Mouse (Mus musculus) granulocyte monocyte progenitor cell, adult 5-6 weeks (primary cell): Measurements from ENCODE around the gene Rpl3. TPM values are rescaled to one million over a fixed set of nuclear protein-coding genes. Genes with fewer than 3 reads are reported as not detected.

Source experiments
- ATAC-seq: replicated peaks from 2 replicates; pipeline ENCODE4 v1.8.0; 2016; ENCODE audit warnings: mild to moderate bottlenecking, moderate TSS enrichment, inconsistent platforms; ENCODE audit not compliant: poor library complexity, severe bottlenecking
- total RNA-seq, 2 experiments: library from RNA; stranded (forward) in 1 of 2; stranded (reverse) in 1 of 2; fragments of 200-712, 200-1000 nt in 1 of 2; fragments of >200 nt in 1 of 2; fragmentation: Nextera tagmentation in 1 of 2; gene quantifications; 2 replicates each; pipeline ENCODE4 v1.2.3; 2014 to 2017

Rpl3 gene
- total RNA-seq, 2 experiments from 2014 or later, result 2,307 to 3,100 TPM

DNA sequence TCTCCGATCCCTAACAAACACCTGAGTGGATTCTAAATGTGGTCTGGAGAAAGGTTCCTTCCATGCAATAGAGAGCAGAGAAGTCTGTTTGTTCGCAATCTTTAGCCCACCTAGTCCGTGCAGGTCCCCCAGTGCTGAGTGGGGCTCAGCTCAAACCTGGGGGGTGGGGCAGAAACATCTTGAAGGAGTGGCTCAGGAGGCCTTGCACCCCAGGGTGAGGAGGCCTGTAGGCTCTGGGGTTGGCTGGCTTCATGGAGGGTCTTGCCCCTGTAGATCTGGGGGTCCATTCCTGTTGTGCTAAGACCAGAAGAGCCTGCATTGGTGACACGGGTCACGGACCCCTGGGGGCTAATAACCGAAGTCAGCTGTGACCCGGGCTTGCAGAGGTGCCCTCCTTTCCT lies 373 bp upstream of the Rpl3 start:
- no peak for ATAC-seq

DNA sequence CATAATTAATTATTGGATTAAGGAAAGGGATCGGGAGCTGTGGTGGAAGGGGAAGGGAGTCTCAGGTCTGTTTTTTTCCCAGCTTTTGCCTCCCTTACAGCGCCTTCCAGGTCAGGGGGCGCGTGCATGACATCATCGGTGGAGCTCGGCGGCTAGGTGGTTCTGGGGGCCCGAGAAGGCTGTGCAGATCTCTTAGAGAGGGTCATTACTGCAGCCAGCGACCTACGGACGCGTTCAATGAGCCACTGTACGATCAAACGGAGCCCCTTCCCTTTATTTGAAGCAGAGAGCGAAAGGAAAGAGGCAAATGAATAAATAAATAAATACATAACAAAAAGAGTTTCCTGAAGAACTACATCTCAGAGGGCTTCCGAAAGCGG lies 937 bp downstream of the Rpl3 start:
- peak; percentile 49 for ATAC-seq

DNA sequence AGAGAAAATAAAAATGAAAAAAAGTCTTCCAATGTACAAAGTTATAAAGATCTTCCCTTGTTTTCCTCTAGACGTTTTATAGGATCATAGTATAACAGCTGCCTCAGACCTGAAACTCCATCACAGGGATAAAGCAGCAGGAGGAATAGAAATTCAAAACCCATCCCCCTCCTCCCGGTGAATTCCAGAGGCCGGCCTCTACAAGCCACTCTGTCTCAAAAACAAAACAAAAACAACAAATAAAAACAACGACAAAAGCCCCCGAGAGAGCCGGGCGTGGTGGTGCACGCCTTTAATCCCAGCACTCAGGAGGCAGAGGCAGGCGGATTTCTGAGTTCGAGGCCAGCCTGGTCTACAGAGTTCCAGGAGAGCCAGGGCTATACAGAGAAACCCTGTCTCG lies 1.5 kb downstream of the Rpl3 start:
- ATAC-seq, result no peak

DNA sequence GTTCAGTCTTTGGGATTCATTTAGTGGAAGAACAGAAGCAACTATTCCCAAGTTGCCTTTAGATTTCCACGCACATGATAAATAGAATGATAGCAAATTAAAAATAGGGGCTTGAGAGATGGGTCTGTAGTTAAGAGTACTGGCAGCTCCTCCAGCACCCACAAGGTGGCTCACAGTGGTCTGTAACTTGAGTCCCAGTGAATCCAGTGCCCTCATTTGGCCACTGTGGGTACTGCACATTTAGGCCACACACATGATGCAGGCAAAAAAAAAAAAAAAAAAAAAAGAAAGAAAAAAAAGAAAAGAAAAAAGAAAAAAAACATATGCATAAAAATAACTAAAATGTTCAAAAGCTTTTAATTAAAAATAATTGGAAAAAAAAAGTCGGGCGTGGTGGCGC lies 3.0 kb downstream of the Rpl3 start:
- ATAC-seq, result peak; percentile 90

DNA sequence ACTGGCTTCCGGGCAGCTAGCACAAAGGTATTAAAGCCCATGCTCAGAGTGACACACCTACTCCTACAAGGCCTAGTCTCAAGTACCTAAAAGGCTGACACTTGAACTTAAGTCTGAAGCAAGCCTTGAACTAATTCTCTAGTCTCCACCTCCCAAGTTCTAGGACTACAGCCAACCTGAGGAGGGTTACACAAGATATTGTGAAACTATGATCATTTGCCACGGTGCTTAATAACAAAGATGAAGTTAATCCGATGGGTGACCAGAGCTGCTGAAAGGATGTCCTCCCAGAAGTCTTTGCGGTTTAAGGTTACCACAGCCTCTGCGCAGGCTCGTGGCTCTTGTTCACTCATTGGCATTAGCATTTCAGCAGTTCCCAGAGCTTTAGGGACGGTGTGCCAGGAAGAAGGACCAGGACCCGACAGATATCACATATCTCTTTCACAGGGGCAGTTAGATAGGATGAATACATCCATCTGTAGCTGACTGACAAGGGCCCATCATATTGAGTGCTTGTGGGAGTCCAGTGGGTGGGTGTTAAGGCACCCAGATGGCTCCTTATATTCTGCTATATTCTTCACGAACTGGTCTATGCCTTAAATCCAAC lies 4.2 kb downstream of the Rpl3 start:
- ATAC-seq, result no peak

DNA sequence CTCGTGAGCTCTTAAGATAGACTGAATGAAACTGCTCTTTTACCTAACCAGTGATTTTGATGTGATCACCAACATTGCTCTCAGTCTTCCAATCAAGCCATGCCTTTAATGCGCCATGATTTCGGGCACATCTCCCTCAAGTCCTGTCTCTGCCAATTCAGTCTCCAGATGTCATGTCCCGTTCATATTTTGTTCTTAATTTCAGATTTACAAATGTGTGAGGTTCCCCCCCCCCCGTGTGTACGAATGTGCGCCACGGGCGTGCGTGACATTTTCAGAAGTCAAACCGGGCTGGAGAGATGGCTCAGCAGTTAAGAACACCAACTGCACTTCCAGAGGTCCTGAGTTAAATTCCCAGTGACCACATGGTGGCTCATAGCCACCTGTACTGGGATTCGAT lies 7.9 kb downstream of the Rpl3 start:
- peak; percentile 10 for ATAC-seq

DNA sequence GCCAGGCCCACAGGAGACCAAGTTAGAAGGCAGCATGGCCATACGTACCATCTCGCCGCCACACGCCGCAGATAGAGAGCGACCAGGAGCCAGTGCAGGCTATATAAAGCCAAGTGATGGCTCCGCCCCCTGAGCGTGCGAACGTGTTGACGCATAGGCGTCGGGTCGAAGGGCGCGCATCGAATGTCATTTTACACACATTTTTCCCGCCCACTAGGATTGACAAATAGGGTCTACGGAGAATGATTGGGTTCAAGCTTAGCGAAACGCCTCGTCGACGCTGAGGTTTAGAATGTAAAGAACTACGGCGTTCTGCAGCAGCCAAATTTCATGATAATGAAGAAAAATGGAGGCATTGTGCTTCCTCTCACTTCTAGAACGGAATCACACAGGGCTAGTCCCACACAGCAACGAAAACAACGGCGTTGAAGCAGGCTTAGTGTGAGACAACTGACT lies 8.4 kb downstream of the Rpl3 start:
- peak; percentile 95 for ATAC-seq

DNA sequence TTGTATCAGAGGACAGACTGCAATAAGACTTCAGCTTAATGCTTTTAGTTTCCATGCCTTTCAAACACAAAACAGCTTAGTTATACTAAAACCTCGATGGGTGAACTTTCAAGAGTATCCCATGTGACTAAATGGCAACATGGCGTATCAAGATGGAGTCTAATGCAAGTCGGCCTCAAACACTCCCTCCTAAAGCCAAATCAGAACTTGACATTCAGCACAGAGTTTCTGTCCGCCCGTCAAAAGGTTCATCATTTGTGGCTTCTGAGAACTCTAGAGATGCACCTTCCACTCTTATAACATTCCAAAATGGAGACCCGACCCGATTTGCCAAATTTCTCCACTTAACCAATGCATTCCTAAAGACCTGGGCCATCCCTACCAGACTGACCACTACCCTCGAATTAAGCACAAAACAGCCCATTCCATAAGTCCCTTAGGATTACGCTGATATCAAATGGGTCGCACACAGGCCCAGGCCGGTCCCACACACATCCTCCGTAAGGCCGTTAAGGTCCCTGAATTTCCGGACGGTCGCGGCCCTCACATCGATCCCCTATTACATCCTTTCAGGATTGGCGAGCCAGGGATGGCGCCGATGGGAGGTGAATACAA lies 8.9 kb downstream of the Rpl3 start:
- ATAC-seq, result peak; percentile 3; the same call in 1 of the 2 replicates

DNA sequence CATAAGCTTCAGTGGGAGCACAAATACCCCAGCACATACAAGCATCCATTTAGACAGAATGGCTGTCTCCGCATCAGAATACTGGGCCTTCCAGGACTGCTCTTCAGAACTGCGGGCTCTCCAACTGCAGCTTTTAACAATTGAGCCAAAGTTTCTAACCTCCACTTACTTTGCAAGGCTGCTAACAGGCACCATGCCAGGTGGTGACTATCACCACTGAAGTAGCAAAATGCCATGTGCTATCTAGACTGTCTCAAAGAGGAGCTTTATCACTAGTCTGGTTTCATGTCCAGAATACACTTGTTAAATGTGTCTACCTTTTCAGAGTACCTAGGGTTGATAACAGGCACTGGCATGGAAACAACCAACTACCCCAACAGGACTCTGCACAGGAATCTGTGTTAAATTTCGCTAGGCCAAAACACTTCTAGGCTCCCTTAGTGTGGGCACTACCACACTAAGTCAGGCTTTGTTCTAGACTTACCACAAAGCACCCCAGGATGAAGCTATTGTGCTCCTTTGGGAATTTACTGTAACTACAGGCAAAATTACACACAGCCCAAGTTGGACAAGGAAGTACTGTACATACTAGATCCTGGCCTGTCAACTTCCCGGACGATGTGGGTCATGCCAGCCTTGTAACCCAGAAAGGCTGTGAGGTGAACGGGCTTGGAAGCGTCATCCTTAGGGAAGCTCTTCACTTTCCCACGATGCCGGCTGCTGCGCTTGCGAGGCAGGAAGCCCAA lies 9.7 kb downstream of the Rpl3 start:
- no peak for ATAC-seq

DNA sequence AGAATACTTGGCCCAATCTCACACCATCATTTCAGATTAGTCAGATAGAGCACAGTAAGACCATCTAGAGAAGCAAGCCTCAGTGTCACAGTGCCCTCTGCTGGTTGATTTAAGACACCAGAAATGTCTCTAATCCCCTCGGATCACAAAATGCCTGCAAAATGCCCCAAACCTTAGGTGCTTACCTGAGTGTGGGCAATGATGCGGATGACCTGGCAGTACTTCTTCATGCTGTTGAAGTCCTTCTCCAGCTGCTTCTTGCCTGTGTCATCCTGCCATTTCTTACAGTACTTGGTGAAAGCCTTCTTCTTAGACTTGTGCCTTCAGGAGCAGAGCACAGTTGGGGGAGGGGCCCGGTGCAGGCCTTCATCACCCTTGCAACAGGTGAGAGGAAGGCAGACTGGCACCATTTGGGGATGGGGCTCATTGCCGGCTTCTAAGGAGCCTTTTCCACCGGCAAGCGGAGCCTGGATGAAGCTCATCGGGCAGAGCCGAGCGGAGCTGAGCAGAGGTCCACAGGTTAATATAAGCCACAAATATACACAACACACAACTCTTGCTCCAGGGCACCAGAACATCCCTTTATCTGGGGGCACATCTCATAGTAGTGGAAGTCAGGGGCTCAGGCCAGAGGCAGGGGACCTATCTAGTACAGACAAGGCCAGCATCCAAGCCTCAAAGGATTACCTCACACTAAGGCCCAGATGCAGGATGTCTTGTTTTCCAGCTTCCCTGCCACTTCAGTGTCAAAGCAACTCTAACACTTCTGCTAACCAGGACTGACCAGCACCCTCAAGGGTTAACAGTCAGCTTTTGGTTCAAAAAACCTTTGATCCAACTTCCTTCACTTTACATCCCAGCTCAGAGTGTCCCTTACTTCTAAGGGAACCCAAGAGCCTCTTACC lies 10.7 kb downstream of the Rpl3 start:
- no peak for ATAC-seq

DNA sequence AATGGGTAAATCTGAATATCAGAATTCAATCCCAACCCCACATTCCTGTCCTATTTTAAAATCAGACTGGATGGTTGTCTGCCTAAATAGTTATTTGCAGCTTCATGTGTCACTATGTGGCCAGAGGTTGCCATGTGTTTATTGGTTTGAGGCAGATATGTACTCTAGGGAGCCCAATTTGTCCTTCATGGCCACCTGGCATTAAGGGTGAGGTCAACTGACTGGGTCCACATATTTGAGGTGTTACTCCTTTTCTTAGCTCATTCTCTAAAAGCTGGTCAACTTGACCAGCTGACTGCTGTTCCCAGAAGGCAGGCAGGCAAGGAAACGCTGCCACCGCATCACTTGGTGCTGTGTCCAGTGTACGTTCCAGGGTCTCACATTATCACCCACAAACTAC lies 11.7 kb downstream of the Rpl3 start:
- no peak for ATAC-seq

DNA sequence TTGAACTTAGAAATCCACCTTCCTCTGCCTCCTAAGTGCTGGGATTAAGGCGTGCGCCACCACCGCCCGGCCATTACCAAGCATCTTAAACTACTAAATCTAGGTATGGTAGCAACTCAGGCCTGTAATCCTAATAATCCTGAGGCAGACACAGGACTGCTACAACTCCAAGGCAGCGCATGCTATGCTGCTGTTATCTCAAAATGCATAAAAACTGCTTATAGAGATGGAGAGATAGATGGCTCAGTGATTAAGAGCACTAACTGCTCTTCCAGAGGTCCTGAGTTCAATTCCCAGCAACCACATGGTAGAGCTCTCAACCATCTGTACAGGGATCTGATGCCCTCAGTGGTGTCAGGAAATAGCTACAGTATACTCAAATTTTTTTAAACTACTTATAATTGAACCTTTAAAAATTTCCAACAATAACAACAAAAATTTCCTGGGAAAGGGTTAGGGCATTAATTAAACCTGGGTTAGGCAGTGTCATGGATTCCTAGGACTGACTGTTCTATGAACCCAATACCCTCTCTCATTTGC lies 12.5 kb downstream of the Rpl3 start:
- no peak for ATAC-seq

DNA sequence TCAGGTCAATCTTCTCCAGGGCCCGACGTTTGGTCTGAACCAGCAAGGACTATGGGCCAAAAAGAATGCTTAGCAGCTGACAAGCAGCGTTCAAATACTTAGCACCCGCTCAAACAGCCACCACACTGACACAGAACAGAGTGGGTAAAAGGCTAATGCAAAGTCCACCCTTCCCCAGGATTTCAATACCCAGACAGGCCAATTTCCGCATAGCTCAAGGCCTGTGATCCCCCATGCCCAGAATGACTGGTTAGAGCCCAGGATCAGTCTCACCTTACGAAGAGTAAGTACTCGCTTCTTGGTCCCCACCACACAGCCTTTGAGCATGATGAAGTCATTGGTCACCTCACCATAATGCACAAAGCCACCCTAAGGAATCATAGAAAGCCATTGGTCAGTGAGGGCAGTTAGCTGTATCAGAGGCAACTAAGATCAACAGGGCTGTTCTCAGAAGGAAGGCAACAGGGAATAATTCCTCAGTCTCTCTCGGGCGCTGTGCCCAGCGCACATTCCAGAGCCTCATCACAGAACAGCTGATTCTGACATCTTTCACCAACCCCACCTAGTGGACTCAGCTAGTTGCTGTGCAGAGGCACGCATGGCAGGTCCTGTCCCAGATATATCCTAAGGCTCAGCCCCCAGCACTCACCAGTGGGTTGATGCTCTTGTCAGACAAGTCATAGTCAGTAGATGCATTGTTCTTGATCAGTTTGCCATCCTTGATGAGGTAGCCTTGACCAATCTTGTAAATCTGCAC lies 13.4 kb downstream of the Rpl3 start:
- no peak for ATAC-seq

DNA sequence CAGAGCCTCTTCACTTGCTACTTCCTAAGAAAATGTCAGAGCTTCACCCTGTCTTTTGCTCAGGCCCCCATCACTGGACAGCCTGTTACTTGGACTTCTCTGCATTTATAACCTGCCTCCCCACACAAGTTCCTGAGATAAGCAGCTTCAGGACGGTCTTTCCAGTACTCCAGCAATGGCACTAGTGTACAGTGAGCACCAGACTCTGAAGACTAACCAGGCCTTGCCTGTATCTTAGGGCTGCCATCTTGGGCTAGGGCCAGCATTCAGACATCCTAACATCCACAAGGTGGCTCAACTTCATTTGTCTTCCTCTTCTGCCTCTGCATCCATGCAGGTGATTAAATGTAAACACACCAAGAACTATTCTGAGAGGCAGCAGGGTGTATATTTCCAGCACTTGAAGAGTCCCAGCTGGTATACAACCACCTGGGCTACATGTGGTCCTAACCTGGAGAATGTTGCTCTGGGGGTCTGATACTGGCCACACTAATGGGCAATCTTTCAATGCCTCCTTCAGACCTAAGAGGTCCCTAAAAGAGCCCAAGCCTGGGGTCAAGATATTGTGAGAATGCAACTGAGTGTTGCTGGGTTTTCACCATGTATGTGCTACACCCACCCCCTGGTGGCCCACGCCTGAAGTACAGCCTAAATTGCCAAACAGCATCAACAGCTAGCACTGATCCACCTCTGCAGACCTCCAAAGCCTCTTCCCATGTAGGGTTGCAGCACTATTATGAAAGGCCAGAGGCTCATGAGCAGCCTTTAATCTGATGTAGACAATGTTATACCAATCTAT lies 15.1 kb downstream of the Rpl3 start:
- ATAC-seq, result peak; percentile 35

DNA sequence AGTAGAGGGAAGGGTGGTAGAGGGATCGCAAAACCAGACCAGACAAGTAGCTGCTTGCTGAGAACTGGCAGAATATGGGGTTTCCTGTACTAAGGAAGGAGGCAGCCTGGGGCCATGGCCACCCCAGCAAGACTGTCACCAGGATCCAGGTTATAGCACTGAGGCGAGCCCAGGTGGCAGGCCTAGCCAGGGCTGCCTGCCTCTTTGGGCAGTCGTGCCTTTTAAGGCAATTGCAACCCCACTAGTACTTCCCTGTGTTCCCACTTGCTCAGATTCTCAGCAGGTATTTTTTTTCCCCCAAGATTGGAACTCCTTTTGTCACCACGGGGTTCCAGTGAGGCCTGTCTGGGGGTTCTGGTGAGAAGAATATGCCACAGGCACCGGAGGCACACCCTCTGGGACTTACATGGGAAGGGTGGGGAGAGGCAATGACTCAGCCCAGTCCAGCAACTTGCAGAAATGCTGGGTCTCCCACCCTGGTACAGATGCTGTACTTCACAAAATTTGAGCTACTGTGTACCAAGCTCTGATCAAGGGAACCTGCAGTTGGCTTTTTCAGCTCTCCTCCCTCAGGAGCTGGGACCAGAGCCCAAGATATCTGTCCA lies 15.8 kb downstream of the Rpl3 start:
- ATAC-seq, result no peak

DNA sequence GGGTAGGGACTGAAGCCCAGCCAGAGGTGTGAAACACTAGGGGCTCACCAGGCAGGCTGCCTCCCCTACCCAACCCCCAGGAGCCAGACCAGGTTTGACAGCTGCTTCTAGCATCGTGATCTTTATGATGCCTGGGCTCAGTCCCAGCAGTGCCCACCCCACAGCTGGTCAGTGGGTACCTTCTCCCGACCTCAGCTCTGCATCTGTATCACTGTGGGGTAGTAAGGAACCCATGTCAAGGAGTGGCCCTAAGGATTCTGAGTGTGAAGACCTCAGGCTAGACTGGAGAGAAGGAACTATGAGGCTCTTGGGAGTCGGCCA lies 16.3 kb downstream of the Rpl3 start:
- ATAC-seq, result no peak

DNA sequence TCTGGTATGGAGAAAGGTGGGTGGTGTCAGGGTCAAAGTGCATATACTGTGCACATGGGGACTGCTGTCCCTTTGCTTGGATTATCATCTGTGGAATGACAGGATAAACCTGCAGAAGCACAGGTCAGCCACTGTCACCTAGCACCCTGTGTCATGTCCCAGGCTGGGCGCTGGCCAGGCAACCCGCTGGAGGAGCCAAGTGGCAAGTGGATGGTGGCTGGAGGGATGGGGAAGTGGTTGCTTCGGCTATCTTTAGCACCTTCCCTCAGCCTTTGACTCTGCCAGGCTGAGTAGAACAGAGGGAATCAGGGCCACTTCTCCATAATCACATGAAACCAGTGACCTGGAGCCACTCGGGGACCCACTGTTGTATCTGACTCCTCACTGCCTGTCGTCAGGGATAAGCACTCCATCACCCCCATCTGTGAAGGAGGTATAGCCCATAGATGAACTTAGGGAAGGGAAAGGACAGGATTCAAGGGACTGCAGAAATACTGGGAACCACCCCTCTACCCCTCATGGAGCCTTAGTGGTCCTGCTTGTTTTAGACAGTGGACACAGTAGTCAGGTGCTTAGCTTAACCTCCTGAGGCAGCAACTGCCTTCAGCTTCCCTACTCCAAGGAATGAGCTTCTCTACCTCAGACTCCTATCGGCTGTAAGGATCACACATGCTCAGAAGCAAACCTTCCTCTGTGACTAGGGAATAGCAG lies 16.9 kb downstream of the Rpl3 start:
- ATAC-seq, result peak; percentile 52

DNA sequence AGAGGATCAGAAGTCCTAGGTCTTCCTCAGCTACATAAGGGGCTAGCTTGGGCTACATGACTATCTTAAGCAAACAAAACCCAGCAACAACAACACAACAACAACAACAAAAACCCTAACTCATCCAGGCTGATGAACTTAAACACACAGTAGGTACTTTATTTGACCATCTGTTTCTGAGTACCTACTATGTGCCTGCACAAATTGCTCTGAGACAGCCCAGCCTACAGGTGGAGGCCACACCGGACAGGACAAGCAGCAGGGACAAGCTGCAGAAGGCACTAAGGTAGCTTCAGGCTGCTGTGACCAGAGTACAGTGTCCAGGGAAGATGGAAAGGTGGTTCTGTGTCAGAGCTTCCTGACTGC lies 18.4 kb downstream of the Rpl3 start:
- no peak for ATAC-seq
